Mouse (Mus musculus) limb, embryonic 11.5 days (tissue): Measurements from ENCODE around the gene Carns1. TPM values are rescaled to one million over a fixed set of nuclear protein-coding genes. Genes with fewer than 3 reads are reported as not detected.
A peak's percentile ranks its signal among the peaks of the same experiment; 100 is the strongest.

ENCODE experiments used
- ATAC-seq: fragments of 200-750 bp; cut with Nextera tagmentation; 2 replicates; pipeline ENCODE4 v1.8.0; 2017; ENCODE audit warnings: low read depth; ENCODE audit not compliant: insufficient number of reproducible peaks, low FRiP score, low TSS enrichment
- DNase-seq: peaks from one replicate; pipeline ENCODE4 v3.0.0-alpha.2; 2015; ENCODE audit warnings: low spot score
- H3K27ac ChIP-seq: fragments of 300-500 bp; sonication (generic); replicated peaks from 2 replicates; pipeline ENCODE4 v1.5.1; 2014; ENCODE audit warnings: low read depth, mild to moderate bottlenecking, low read length
- H3K27me3 ChIP-seq: fragments of 300-500 bp; sonication (generic); 2 replicates; pipeline ENCODE4 v1.6.1; 2014; ENCODE audit warnings: mild to moderate bottlenecking, low read length, mixed read lengths; ENCODE audit not compliant: control insufficient read depth, insufficient read depth
- H3K36me3 ChIP-seq: fragments of 300-500 bp; sonication (generic); 2 replicates; pipeline ENCODE4 v1.6.1; 2014; ENCODE audit warnings: mild to moderate bottlenecking, low read length, moderate library complexity, mixed read lengths; ENCODE audit not compliant: control insufficient read depth, insufficient read depth
- H3K4me1 ChIP-seq: fragments of 300-500 bp; sonication (generic); 2 replicates; pipeline ENCODE4 v1.6.1; 2014; ENCODE audit warnings: low read length, mixed read lengths; ENCODE audit not compliant: control insufficient read depth, insufficient read depth
- H3K4me2 ChIP-seq: fragments of 300-500 bp; sonication (generic); 2 replicates; pipeline ENCODE4 v1.6.1; 2014; ENCODE audit warnings: low read depth, mild to moderate bottlenecking, moderate library complexity; ENCODE audit not compliant: severe bottlenecking
- H3K4me3 ChIP-seq: fragments of 300-500 bp; sonication (generic); 2 replicates; pipeline ENCODE4 v1.5.1; 2014; ENCODE audit warnings: low read depth, low read length
- H3K9ac ChIP-seq: fragments of 300-500 bp; sonication (generic); 2 replicates; pipeline ENCODE4 v1.6.1; 2014; ENCODE audit warnings: mild to moderate bottlenecking, low read length
- H3K9me3 ChIP-seq: fragments of 300-500 bp; sonication (generic); 2 replicates; pipeline ENCODE4 v1.6.1; 2016; ENCODE audit warnings: low read length; ENCODE audit not compliant: control insufficient read depth
- WGBS: fragments of 180-500 bp; shearing (Covaris S2); extraction: QIAGEN DNeasy Blood & Tissue Kit; methylation state at CpG from one replicate; pipeline ENCODE4 v1.1.7; 2014; 5-methylcytosine and 5-hydroxymethylcytosine counted together
- polyA plus RNA-seq: library from polyadenylated mRNA; unstranded; fragments of >200 nt; fragmentation: Nextera tagmentation; extraction: Ambion mirVana; gene quantifications from 2 replicates; pipeline ENCODE4 v1.2.1, GENCODE M21; 2014

Gene Carns1
- polyA plus RNA-seq, 1 experiment from 2014 or later: 2.1 TPM

DNA sequence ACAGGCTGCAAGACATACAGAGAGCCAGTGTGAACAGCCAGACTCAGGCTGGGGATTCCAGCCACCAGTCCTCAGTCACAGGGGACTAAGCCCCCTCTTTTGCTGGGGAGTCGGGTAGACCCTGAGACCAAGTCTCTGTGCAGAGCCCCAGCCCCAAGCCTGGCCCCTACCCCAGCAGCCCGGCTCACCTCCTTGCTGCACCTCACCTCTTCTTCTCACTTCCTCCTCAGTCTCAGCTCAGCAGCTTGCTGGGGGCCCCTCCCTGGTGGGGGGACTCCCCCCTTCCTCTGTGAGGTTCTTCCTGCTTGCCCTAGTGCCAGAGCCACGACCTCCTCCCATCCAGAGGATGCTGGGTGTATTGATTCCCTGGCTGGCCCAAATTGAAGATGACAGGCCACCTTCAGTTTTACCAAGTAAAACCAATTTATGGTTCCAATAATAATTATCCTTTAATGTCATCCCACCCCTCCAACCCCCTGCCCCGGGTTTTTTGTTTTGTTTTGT is 15.6 kb upstream of the Carns1 start, which contains the start of gene Tbc1d10c:
Gene Tbc1d10c, minus strand, starts transcription at position 454 of the 504 bp plus-strand sequence.
- H3K9ac ChIP-seq: peak within 1 kb of the TSS; percentile 94
- DNase-seq (no peak), ATAC-seq (no peak)
- 73% methylated on average over 3 of the region's 4 CpGs for whole genome bisulfite sequencing
- H3K36me3 ChIP-seq: peaks cover 22% of the 10 kb centered on the region
- H3K4me1 ChIP-seq: peaks cover 15% of the 10 kb centered on the region
- peak within 1 kb of the TSS; percentile 98 for H3K4me3 ChIP-seq
- no peaks in the 10 kb centered on the region for H3K9me3 ChIP-seq
- H3K4me2 ChIP-seq: peak within 1 kb of the TSS; percentile 84
- no peaks in the 10 kb centered on the region for H3K27me3 ChIP-seq
- H3K27ac ChIP-seq: peak within 1 kb of the TSS; percentile 85

DNA sequence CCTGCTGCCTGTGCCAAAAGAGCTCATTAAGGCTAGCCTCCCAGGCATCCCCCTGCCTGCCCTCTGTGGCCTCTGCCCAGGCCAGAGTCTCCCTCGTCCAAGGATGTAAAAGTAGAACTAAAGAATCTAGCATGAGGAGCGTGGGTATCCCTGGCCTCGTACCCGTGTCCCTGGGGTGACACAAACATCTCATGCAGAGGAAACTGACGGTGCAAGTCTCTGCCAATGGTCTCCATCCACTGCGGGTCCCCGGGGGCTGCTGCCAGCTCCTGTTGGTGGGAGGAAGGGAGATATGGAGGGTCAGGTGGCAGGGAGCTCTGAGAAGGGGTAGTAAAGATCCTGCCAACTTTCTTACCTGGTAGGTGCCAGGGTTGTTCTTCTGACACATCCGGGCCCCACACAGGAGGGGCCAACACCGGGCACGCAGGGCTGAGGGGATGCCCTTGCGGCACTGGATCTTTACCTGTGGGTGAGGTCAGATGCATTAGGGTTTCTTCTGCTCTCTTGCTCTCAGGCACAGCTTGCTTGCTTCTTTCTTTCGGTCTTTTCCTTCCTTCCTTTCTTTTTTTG is 13.9 kb upstream of the Carns1 start:
- no peak overlapping the region for H3K4me2 ChIP-seq

DNA sequence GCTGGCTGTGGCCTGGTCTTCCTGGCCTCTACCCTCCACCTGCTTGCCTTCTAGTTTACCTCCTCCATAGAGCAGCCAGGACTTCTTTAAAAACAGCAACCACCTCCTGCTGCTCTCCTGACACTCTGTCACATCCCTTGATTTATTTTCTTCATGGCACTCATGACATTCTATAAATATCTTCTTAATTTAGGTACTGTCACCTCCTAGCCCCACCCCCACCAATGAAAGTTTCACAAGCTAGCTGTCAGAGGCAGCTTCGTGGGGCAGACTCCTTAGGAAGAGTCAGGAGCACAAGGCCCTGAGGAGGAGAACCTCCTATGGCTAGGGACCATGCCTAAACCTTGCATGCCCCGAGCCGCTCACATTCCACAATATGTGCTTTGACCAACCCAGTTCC is 12.0 kb upstream of the Carns1 start:
- Histone ChIP-seq H3K4me3 (no peak overlapping the region), H3K27me3 (no peaks in the 10 kb centered on the region), H3K4me1 (peaks cover 8% of the 10 kb centered on the region; the same call in 1 of the 2 replicates), H3K9ac (no peak overlapping the region), H3K9me3 (no peaks in the 10 kb centered on the region), H3K36me3 (no peaks in the 10 kb centered on the region), H3K27ac (no peak overlapping the region), H3K4me2 (no peak overlapping the region)
- DNase-seq (no peak), ATAC-seq (no peak)
- WGBS: 60% methylated on average over 3 of the region's 3 CpGs

More for the DNA sequence above, 13.9 kb upstream of the Carns1 start:
- no peak overlapping the region for H3K9ac ChIP-seq
- ATAC-seq (no peak), DNase-seq (no peak)
- peaks cover 20% of the 10 kb centered on the region for H3K4me1 ChIP-seq
- H3K9me3 ChIP-seq: no peaks in the 10 kb centered on the region
- H3K27me3 ChIP-seq: no peaks in the 10 kb centered on the region
- H3K27ac ChIP-seq: no peak overlapping the region
- 89% methylated on average over 12 of the region's 12 CpGs for WGBS
- H3K4me3 ChIP-seq: no peak overlapping the region
- peaks cover 6% of the 10 kb centered on the region; the same call in 1 of the 2 replicates for H3K36me3 ChIP-seq

DNA sequence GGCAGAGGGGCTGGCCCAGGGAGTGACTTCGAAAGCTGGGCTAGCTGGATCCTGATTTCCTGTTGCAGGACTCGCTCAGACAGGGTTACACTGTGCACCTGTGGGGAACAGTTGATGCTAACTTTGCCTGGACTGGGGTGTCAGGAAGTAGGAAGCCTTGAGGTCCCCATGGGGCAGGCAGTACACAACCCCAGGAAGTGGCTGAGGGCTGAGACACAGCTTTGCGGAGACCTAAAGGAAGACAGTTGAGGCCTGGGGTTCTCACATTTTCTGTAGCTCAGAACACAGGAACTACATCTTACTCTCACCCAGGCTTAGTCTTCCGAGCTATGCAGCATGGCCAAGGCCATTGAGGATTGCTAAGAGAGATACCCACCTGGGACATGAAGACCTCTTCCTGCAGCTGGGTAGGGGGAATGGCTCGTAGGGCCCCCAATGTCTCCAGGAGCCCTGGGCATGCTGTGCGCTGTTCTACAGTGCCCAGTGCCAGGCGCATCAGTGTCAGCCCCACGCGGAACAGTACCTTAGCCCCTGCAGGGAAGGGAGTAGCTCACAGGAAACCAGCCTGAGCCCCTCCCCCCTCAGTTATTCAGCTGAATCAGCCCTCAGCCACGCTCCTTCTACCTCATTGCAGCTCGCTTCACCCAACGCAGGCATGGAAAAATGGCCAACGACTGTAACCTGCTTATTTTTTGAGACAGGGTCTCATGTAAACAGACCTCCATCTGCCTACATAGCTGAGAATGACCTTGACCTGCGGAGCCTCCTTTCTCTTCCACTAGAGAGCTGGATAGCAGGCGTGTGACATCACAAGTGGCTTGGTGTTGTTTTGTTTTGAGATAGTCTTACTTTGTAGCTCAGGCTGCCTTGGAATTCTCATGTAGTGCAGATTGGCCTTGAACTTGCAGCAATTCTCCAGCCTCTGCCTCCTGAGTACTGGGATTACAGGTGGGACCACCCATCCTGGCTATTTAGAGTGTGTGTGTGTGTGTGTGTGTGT is 10.0 kb upstream of the Carns1 start:
- no peak for DNase-seq
- Histone ChIP-seq H3K9ac (no peak overlapping the region), H3K4me1 (peaks cover 6% of the 10 kb centered on the region; the same call in 1 of the 2 replicates), H3K4me3 (no peak overlapping the region), H3K27me3 (no peaks in the 10 kb centered on the region), H3K27ac (no peak overlapping the region), H3K36me3 (no peaks in the 10 kb centered on the region), H3K4me2 (no peak overlapping the region), H3K9me3 (no peaks in the 10 kb centered on the region)
- ATAC-seq: no peak
- 61% methylated on average over 15 of the region's 15 CpGs for WGBS

DNA sequence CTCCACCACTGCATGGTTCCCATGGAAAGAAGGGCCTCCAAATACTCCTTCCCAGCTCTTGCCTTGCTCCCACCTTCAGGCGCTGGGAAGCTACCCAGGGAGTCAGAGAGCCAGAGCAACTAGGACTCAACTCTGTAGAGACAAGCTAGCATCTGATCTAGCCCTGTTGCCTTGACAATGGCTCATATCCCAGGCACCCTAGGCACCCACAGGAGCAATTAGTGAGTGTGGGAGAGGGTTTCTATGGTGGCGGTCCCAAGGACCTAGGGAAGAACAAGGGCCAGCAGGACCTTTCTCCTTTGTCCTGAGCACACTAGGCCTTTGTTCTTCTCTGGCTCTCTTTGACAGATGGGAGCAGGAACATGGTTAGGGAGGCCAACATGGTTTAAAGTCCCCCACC is 8.4 kb upstream of the Carns1 start:
- peaks cover 6% of the 10 kb centered on the region; the same call in 1 of the 2 replicates for H3K4me1 ChIP-seq
- no peak overlapping the region for H3K4me3 ChIP-seq
- H3K4me2 ChIP-seq: no peak overlapping the region
- WGBS: 83% methylated on average over 2 of the region's 2 CpGs
- H3K27ac ChIP-seq: no peak overlapping the region
- no peak overlapping the region for H3K9ac ChIP-seq
- no peak for ATAC-seq
- H3K27me3 ChIP-seq: no peaks in the 10 kb centered on the region
- DNase-seq: no peak
- no peaks in the 10 kb centered on the region for H3K36me3 ChIP-seq
- no peaks in the 10 kb centered on the region for H3K9me3 ChIP-seq

DNA sequence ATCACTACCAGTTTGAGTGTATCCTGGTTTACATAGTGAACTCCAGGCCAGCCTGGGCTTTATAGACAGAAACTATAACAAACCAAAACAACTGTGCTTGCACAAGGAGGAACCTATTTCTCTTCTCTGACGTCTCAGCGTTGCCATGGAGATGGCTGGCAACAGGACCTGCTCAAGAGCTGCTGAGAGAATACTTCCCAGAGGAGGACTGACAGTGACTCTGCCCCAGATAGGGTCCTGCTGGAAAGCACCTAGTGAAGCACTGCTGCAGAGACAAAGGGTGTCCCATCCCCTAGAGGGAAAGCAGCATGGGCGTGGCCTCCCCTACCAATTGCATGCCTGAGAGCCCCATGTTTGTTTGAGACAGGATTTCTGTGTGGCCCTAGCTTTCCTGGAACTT is 6.6 kb upstream of the Carns1 start:
- Histone ChIP-seq H3K27me3 (no peaks in the 10 kb centered on the region), H3K27ac (no peak overlapping the region), H3K36me3 (no peaks in the 10 kb centered on the region), H3K4me3 (no peak overlapping the region), H3K9ac (no peak overlapping the region), H3K9me3 (no peaks in the 10 kb centered on the region), H3K4me2 (no peak overlapping the region), H3K4me1 (peaks cover 6% of the 10 kb centered on the region; the same call in 1 of the 2 replicates)
- DNase-seq (no peak), ATAC-seq (no peak)
- 51% methylated on average over 3 of the region's 3 CpGs for WGBS

DNA sequence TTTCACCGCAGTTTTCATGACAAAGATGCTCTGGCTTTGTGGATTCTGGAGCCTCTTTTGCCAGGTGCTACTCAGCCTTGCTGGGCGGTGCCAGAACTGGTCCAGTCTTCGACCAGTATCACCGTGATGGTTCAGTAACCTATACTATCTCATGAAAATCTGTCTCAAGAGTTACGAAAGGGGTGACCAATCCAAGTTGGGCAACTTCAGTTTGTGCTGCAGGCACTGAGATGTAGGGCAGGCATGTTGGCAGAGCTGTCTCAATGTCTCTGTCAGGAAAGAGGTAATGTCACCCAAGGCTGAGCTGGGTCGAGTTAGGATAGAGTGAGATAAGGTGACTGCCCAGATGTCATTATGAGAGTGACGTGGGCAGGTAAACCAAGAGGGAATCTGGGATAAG is 5.1 kb upstream of the Carns1 start:
- Histone ChIP-seq H3K4me3 (no peak overlapping the region), H3K4me1 (peaks cover 8% of the 10 kb centered on the region; the same call in 1 of the 2 replicates), H3K9me3 (no peaks in the 10 kb centered on the region), H3K36me3 (no peaks in the 10 kb centered on the region), H3K9ac (no peak overlapping the region), H3K27me3 (no peaks in the 10 kb centered on the region), H3K4me2 (no peak overlapping the region), H3K27ac (no peak overlapping the region)
- 90% methylated on average over 7 of the region's 7 CpGs for WGBS
- DNase-seq (no peak), ATAC-seq (no peak)

DNA sequence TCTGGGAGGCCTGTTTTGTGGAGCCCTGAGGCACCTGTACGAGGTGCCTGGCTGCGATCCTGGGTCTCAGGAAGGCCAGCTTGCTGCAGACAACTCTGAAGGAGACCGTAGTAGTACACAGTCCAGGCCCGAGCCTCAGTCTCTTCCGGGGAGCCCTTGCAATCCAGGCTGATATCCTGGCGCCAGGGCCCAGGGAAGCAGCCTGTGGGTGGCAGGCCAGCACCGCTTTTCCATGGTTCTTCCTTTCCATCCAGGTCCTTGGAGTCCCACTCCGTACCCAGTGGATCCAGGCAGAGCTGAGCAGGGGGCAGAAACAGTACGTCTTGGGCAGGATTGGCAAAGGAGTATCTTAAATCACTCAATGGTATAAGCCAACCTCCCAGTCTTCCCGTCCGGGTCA is 2.4 kb downstream of the Carns1 start:
- peaks cover 15% of the 10 kb centered on the region for H3K4me1 ChIP-seq
- ATAC-seq (no peak), DNase-seq (no peak)
- WGBS: 42% methylated on average over 11 of the region's 11 CpGs
- H3K4me2 ChIP-seq: no peak overlapping the region
- H3K36me3 ChIP-seq: no peaks in the 10 kb centered on the region; the same call in 1 of the 2 replicates
- H3K27me3 ChIP-seq: no peaks in the 10 kb centered on the region
- H3K9me3 ChIP-seq: no peaks in the 10 kb centered on the region
- no peak overlapping the region for H3K27ac ChIP-seq
- no peak overlapping the region for H3K9ac ChIP-seq
- H3K4me3 ChIP-seq: no peak overlapping the region
